Mouse (Mus musculus): Measurements from ENCODE around the gene H2-K1. TPM values are rescaled to one million over a fixed set of nuclear protein-coding genes. Genes with fewer than 3 reads are reported as not detected.
A peak's percentile ranks its signal among the peaks of the same experiment; 100 is the strongest.

H2-K1 gene
- polyA plus RNA-seq, 1 experiment from 2014 or later = 139 TPM

DNA sequence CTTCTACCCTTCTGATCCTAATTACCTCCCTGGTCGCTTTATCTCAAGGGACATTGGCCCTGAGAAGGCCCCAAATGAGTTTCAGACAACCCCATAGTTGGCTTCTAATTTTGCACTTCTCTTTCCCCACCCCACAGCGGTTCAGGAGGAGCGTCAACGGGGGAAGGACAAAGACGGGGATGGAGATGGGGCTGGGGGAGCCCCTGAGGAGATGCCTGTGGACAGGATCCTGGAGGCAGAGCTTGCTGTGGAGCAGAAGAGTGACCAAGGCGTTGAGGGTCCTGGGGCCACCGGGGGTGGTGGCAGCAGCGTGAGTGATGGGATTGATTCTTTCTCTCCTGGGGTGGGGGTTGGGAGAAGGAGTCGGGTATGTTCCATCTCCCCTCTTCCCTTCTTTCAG lies 35.4 kb upstream of the H2-K1 start:
- H3K36me3 ChIP-seq (ENCODE audit: control insufficient read depth, insufficient read depth) = peaks cover 18% of the 10 kb centered on the region
- H3K27ac ChIP-seq (ENCODE audit: low read length) = no peak overlapping the region
- ATAC-seq (ENCODE audit: low read depth) = no peak
- H3K4me1 ChIP-seq (ENCODE audit: control insufficient read depth, low read depth, low read length) = peaks cover 28% of the 10 kb centered on the region
- 87% methylated on average over 9 of the region's 9 CpGs for WGBS (ENCODE audit: insufficient replicate concordance)
- H3K27me3 ChIP-seq (ENCODE audit: control insufficient read depth, insufficient read depth, low read depth, low read length) = peaks cover 12% of the 10 kb centered on the region
- H3K4me2 ChIP-seq (ENCODE audit: low read depth, low read length) = no peak overlapping the region
- H3K4me3 ChIP-seq (ENCODE audit: low read depth, low read length) = no peak overlapping the region
- no peaks in the 10 kb centered on the region for H3K9me3 ChIP-seq (replicated peaks; ENCODE audit: control insufficient read depth, low read length)
- no peak overlapping the region for H3K9ac ChIP-seq (ENCODE audit: low read depth, low read length)

DNA sequence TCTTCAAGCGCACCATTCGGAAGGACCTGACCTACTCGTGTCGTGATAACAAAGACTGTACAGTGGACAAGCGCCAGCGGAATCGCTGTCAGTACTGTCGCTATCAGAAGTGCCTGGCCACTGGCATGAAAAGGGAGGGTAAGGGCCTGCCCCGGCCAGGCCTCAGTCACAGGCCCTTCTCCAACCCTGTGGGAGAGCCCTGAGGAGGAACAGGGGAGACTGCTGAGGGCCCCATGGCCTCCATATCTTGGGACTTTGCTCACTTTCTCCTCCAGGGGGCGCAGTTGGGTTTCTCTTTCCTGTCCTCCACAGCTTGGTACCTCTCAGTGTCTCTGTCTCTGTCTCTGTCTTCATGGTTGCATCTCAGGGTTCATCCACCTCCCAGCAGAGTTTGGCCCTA lies 33.9 kb upstream of the H2-K1 start:
- WGBS (ENCODE audit: insufficient replicate concordance) = 71% methylated on average over 10 of the region's 10 CpGs
- Histone ChIP-seq H3K4me1 (ENCODE audit: control insufficient read depth, low read depth, low read length) (peaks cover 40% of the 10 kb centered on the region), H3K4me3 (ENCODE audit: low read depth, low read length) (no peak overlapping the region), H3K27me3 (ENCODE audit: control insufficient read depth, insufficient read depth, low read depth, low read length) (peaks cover under 1% of the 10 kb centered on the region; the same call in 1 of the 2 replicates), H3K36me3 (ENCODE audit: control insufficient read depth, insufficient read depth) (peaks cover 28% of the 10 kb centered on the region), H3K27ac (ENCODE audit: low read length) (no peak overlapping the region), H3K9me3 (replicated peaks; ENCODE audit: control insufficient read depth, low read length) (no peaks in the 10 kb centered on the region), H3K4me2 (ENCODE audit: low read depth, low read length) (no peak overlapping the region), H3K9ac (ENCODE audit: low read depth, low read length) (no peak overlapping the region)
- no peak for ATAC-seq (ENCODE audit: low read depth)

DNA sequence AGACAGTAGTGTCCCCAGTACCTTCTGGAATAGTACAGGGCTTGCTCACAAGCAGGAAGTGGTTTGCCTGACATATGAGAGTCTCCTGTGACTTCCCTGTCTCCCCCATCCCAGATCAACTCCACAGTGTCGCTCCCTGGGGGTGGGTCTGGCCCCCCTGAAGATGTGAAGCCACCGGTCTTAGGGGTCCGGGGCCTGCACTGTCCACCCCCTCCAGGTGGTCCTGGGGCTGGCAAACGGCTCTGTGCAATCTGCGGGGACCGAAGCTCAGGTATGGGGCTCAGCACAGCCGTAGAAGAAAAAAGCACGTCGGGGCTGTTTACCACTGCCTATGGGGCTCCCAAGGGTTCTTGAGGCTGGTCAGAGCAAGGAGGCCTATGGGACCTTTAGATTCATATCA lies 33.3 kb upstream of the H2-K1 start:
- Histone ChIP-seq H3K4me1 (ENCODE audit: control insufficient read depth, low read depth, low read length) (peaks cover 36% of the 10 kb centered on the region), H3K4me2 (ENCODE audit: low read depth, low read length) (0 out of 2 replicates have a peak overlapping the region, but pooled peaks have one; percentile 87), H3K36me3 (ENCODE audit: control insufficient read depth, insufficient read depth) (peaks cover 33% of the 10 kb centered on the region), H3K9me3 (replicated peaks; ENCODE audit: control insufficient read depth, low read length) (no peaks in the 10 kb centered on the region), H3K27me3 (ENCODE audit: control insufficient read depth, insufficient read depth, low read depth, low read length) (no peaks in the 10 kb centered on the region; the same call in 1 of the 2 replicates), H3K4me3 (ENCODE audit: low read depth, low read length) (no peak overlapping the region; the same call in 1 of the 2 replicates), H3K9ac (ENCODE audit: low read depth, low read length) (no peak overlapping the region), H3K27ac (ENCODE audit: low read length) (no peak overlapping the region)
- 84% methylated on average over 9 of the region's 9 CpGs for WGBS (ENCODE audit: insufficient replicate concordance)
- no peak for ATAC-seq (ENCODE audit: low read depth)

DNA sequence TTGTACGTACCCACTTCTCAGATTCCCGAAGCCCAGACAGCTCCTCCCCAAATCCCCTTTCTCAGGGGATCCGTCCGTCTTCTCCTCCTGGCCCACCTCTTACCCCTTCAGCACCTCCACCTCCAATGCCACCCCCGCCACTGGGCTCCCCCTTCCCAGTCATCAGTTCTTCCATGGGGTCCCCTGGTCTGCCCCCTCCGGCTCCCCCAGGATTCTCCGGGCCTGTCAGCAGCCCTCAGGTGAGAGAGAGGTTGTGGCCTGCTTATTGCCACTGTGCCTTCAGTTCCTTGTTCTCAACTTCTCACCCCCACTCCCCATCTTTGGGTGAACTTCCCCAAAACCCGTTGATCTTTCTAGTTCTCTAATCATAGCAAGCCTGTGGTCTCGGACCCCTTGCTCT lies 32.7 kb upstream of the H2-K1 start:
- Histone ChIP-seq H3K36me3 (ENCODE audit: control insufficient read depth, insufficient read depth) (peaks cover 33% of the 10 kb centered on the region), H3K27me3 (ENCODE audit: control insufficient read depth, insufficient read depth, low read depth, low read length) (no peaks in the 10 kb centered on the region), H3K9me3 (replicated peaks; ENCODE audit: control insufficient read depth, low read length) (no peaks in the 10 kb centered on the region), H3K4me1 (ENCODE audit: control insufficient read depth, low read depth, low read length) (peaks cover 39% of the 10 kb centered on the region), H3K9ac (ENCODE audit: low read depth, low read length) (peak overlapping the region; percentile 97), H3K27ac (ENCODE audit: low read length) (peak overlapping the region; percentile 97), H3K4me2 (ENCODE audit: low read depth, low read length) (peak overlapping the region; percentile 87), H3K4me3 (ENCODE audit: low read depth, low read length) (peak overlapping the region; percentile 97)
- no peak for ATAC-seq (ENCODE audit: low read depth)
- 14% methylated on average over 9 of the region's 9 CpGs for whole genome bisulfite sequencing (ENCODE audit: insufficient replicate concordance)

DNA sequence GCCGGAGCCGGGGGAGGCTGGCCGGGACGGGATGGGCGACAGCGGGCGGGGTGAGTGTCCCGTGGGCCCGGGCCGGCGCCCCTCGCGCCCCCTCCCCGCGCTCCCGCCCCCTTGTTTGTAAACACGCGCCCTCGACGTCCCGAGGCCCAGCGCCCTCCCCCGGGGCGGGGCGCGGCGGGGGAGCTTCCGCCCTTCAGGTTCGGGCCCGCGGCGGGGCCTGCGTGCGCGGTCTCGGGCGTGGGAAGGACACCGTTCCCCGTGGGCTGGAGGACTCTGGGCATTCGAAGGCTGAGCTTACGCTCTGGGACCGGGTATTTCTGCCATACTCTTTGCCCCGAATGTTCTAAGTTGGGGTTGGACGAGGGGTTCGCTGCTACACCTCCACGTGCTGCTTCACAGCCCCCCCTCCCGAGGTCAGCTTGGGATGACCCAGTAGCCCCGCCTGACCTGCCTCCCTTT lies 32.1 kb upstream of the H2-K1 start:
- Histone ChIP-seq H3K36me3 (ENCODE audit: control insufficient read depth, insufficient read depth) (peaks cover 26% of the 10 kb centered on the region), H3K4me3 (ENCODE audit: low read depth, low read length) (peak overlapping the region; percentile 97), H3K27me3 (ENCODE audit: control insufficient read depth, insufficient read depth, low read depth, low read length) (no peaks in the 10 kb centered on the region), H3K27ac (ENCODE audit: low read length) (peak overlapping the region; percentile 97), H3K4me2 (ENCODE audit: low read depth, low read length) (peak overlapping the region; percentile 87), H3K4me1 (ENCODE audit: control insufficient read depth, low read depth, low read length) (peaks cover 43% of the 10 kb centered on the region), H3K9ac (ENCODE audit: low read depth, low read length) (peak overlapping the region; percentile 97), H3K9me3 (replicated peaks; ENCODE audit: control insufficient read depth, low read length) (no peaks in the 10 kb centered on the region)
- WGBS (ENCODE audit: insufficient replicate concordance) = under 1% methylated on average over 45 of the region's 48 CpGs
- peak; percentile 41 for ATAC-seq (ENCODE audit: low read depth)

DNA sequence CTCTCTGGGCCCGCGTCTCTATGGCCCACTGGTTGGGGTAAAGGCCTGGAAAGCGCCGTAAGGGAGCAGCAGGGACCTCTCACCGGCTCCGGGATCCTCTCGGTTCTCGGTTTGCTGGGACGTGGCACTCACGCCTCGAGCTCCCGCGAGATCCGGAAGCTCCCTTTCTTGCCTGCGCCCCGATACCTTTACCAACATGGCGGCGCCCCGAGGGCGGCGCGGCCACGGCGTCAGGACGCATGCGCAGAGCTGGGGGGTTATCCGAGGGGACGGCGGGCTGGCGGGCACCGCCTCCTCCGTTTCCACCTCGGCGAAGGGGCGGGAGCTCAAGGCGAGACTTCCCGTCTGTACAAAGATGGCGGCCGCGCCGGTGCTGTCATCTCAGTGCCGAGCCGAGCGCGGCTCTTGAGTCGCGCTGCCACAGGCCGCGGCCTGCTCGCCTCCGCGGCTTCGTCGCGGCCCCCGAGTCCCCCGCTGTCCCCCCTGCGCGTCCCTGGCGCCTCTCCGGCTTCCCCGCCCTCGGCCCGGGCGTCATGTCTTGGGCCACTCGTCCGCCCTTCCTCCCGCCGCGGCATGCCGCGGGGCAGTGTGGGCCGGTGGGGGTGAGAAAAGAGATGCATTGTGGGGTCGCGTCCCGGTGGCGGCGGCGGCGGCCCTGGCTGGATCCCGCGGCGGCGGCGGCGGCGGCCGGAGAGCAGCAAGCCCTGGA lies 31.5 kb upstream of the H2-K1 start, which contains the start of the genes Slc39a7 and Rxrb:
Gene Slc39a7, minus strand, starts transcription at position 218 of the 709 bp plus-strand sequence.
Gene Rxrb, plus strand, starts transcription at position 348 of the 709 bp plus-strand sequence.
- H3K27ac ChIP-seq (ENCODE audit: low read length) = peak within 1 kb of the TSS; percentile 97
- under 1% methylated on average over 75 of the region's 88 CpGs for WGBS (ENCODE audit: insufficient replicate concordance)
- ATAC-seq (ENCODE audit: low read depth) = peak; percentile 74
- H3K9ac ChIP-seq (ENCODE audit: low read depth, low read length) = peak within 1 kb of the TSS; percentile 97
- peak within 1 kb of the TSS; percentile 87 for H3K4me2 ChIP-seq (ENCODE audit: low read depth, low read length)
- peak within 1 kb of the TSS; percentile 97 for H3K4me3 ChIP-seq (ENCODE audit: low read depth, low read length)
- H3K9me3 ChIP-seq (replicated peaks; ENCODE audit: control insufficient read depth, low read length) = no peaks in the 10 kb centered on the region
- peaks cover 24% of the 10 kb centered on the region for H3K36me3 ChIP-seq (ENCODE audit: control insufficient read depth, insufficient read depth)
- H3K27me3 ChIP-seq (ENCODE audit: control insufficient read depth, insufficient read depth, low read depth, low read length) = no peaks in the 10 kb centered on the region
- peaks cover 48% of the 10 kb centered on the region for H3K4me1 ChIP-seq (ENCODE audit: control insufficient read depth, low read depth, low read length)

DNA sequence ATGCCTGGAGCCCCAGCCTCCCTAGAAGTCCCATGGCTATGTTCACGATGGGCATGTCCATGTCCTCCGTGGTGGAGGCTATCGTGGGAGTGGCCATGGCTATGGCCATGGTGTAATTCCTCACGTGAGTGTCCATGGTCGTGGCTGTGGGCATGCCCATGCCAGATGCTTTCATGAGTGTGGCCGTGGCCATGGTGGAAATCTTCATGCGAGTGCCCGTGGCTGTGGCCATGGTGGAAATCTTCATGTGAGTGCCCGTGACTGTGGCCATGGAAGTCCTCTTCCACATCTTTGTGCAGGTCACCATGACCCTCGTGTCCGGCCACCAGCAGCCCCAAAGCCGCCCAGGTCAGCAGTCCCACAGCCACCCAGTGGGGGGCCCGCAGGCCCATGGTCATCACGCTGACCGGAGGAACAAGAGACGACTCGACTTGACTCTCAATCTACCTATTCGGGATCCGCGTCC lies 30.7 kb upstream of the H2-K1 start:
- Histone ChIP-seq H3K27ac (ENCODE audit: low read length) (peak overlapping the region; percentile 97), H3K4me3 (ENCODE audit: low read depth, low read length) (peak overlapping the region; percentile 97), H3K9ac (ENCODE audit: low read depth, low read length) (peak overlapping the region; percentile 97), H3K27me3 (ENCODE audit: control insufficient read depth, insufficient read depth, low read depth, low read length) (no peaks in the 10 kb centered on the region), H3K4me2 (ENCODE audit: low read depth, low read length) (peak overlapping the region; percentile 75), H3K9me3 (replicated peaks; ENCODE audit: control insufficient read depth, low read length) (no peaks in the 10 kb centered on the region), H3K36me3 (ENCODE audit: control insufficient read depth, insufficient read depth) (peaks cover 18% of the 10 kb centered on the region; the same call in 1 of the 2 replicates), H3K4me1 (ENCODE audit: control insufficient read depth, low read depth, low read length) (peaks cover 56% of the 10 kb centered on the region)
- ATAC-seq (ENCODE audit: low read depth) = no peak
- 4% methylated on average over 20 of the region's 20 CpGs for WGBS (ENCODE audit: insufficient replicate concordance)

DNA sequence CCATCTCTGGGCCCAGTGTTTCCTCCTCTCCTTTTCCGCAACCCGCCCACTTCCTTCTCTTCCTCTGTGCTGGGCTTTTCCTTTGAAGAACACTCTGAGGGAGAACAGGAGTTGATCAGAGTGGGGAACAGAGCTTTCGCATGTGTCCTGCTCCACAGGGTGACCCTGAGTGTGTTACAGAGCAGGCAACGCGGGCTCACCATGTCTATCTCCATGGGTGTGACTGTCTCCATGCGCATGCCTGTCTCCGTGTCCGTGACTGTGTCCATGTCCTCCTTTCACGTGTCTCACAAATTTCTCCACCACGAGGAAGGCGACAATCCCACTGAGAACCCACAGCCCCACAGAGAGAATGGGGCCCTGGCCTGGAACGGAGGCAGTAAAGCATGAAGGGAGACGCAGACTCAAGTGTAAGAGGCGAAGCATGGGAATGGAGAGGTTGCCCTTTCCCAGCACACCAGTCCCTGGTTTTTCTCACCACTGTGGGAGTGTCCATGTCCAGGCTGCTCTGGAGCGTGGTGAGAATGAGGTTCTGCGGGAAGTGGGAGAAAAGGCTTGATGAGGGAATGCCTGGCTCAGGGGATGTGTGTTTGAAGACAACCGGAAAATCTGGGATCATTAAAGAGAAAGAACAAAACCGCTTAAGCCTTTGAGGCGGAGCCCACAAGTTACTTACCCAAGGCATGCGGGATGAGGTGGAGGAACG lies 29.9 kb upstream of the H2-K1 start:
- peaks cover 15% of the 10 kb centered on the region; the same call in 1 of the 2 replicates for H3K36me3 ChIP-seq (ENCODE audit: control insufficient read depth, insufficient read depth)
- H3K4me2 ChIP-seq (ENCODE audit: low read depth, low read length) = peak overlapping the region; percentile 75
- H3K9me3 ChIP-seq (replicated peaks; ENCODE audit: control insufficient read depth, low read length) = no peaks in the 10 kb centered on the region
- peaks cover 64% of the 10 kb centered on the region for H3K4me1 ChIP-seq (ENCODE audit: control insufficient read depth, low read depth, low read length)
- H3K9ac ChIP-seq (ENCODE audit: low read depth, low read length) = peak overlapping the region; percentile 97
- peak overlapping the region; percentile 97 for H3K4me3 ChIP-seq (ENCODE audit: low read depth, low read length)
- H3K27ac ChIP-seq (ENCODE audit: low read length) = 0 out of 2 replicates have a peak overlapping the region, but pooled peaks have one; percentile 35
- no peak for ATAC-seq (ENCODE audit: low read depth)
- H3K27me3 ChIP-seq (ENCODE audit: control insufficient read depth, insufficient read depth, low read depth, low read length) = no peaks in the 10 kb centered on the region
- 77% methylated on average over 21 of the region's 21 CpGs for WGBS (ENCODE audit: insufficient replicate concordance)

All from liver, embryonic 16.5 days (tissue).